In genomic region chr4:119412791-119413190, GRCm38 (mm10) we compare ENCODE assay signal across 10 mouse cellular contexts. TPM values are rescaled to one million over a fixed set of nuclear protein-coding genes. Genes with fewer than 3 reads are reported as not detected.
A peak's percentile ranks its signal among the peaks of the same experiment; 100 is the strongest.
DNase-seq lines count a peak whose midpoint lies in the region; ATAC-seq lines count a peak whose summit lies in the region.
"Had no signal": no experiment of that assay in that cellular context is flagged by ENCODE, and none has a peak within 500 bp of the region (broad histone marks: within the 10 kb centered on the region; RNA-seq: fewer than 3 reads in every experiment).

No protein-coding gene starts in this region.

- no peak overlapping the region for H3K4me2 ChIP-seq in hindbrain, embryonic 12.5 days (replicated peaks)
- H3K4me2 ChIP-seq in hindbrain, embryonic 11.5 days (replicated peaks; ENCODE audit: low read depth, low read length), result no peak overlapping the region
- H3K4me2 ChIP-seq in intestine, embryonic 15.5 days (replicated peaks), result no peak overlapping the region
- H3K4me2 ChIP-seq: heart, embryonic 13.5 days had no signal

- 77% methylated on average over 6 of the region's 6 CpGs for WGBS in hindbrain, embryonic 12.5 days
- 85% methylated on average over 6 of the region's 6 CpGs for WGBS in hindbrain, embryonic 11.5 days
- 62% methylated on average over 6 of the region's 6 CpGs for WGBS in intestine, embryonic 15.5 days

- no peaks in the 10 kb centered on the region for H3K9me3 ChIP-seq in hindbrain, embryonic 12.5 days (replicated peaks)
- no peaks in the 10 kb centered on the region for H3K9me3 ChIP-seq in hindbrain, embryonic 11.5 days (ENCODE audit: control insufficient read depth, low read length)
- H3K9me3 ChIP-seq in intestine, embryonic 15.5 days, result no peaks in the 10 kb centered on the region

- no peak overlapping the region for H3K4me3 ChIP-seq in hindbrain, embryonic 12.5 days
- H3K4me3 ChIP-seq in hindbrain, embryonic 11.5 days (ENCODE audit: low read depth, low read length), result no peak overlapping the region
- H3K4me3 ChIP-seq in intestine, embryonic 15.5 days (replicated peaks), result no peak overlapping the region
- H3K4me3 ChIP-seq: erythroblast, embryonic 14.5 days; heart, embryonic 13.5 days had no signal

- 0 out of 2 replicates have a peak overlapping the region, but pooled peaks have one; percentile 2 for H3K9ac ChIP-seq in hindbrain, embryonic 12.5 days
- H3K9ac ChIP-seq in hindbrain, embryonic 11.5 days (ENCODE audit: low read depth, low read length), result no peak overlapping the region
- no peak overlapping the region for H3K9ac ChIP-seq in intestine, embryonic 15.5 days
- H3K9ac ChIP-seq: heart, embryonic 13.5 days had no signal

- no peaks in the 10 kb centered on the region for H3K36me3 ChIP-seq in hindbrain, embryonic 12.5 days
- no peaks in the 10 kb centered on the region for H3K36me3 ChIP-seq in hindbrain, embryonic 11.5 days (ENCODE audit: control insufficient read depth, insufficient read depth, low read length)
- no peaks in the 10 kb centered on the region for H3K36me3 ChIP-seq in intestine, embryonic 15.5 days
- H3K36me3 ChIP-seq: heart, embryonic 13.5 days had no signal

- H3K27me3 ChIP-seq in hindbrain, embryonic 12.5 days, result no peaks in the 10 kb centered on the region
- H3K27me3 ChIP-seq in hindbrain, embryonic 11.5 days (ENCODE audit: control insufficient read depth, insufficient read depth, low read length), result no peaks in the 10 kb centered on the region; the same call in 1 of the 2 replicates
- H3K27me3 ChIP-seq in intestine, embryonic 15.5 days (replicated peaks), result no peaks in the 10 kb centered on the region

- no peak overlapping the region for H3K27ac ChIP-seq in hindbrain, embryonic 12.5 days
- no peak overlapping the region for H3K27ac ChIP-seq in hindbrain, embryonic 11.5 days (ENCODE audit: low read depth, low read length)
- H3K27ac ChIP-seq in intestine, embryonic 15.5 days, result no peak overlapping the region
- H3K27ac ChIP-seq: heart, embryonic 13.5 days had no signal

- peaks cover 13% of the 10 kb centered on the region; the same call in 1 of the 2 replicates for H3K4me1 ChIP-seq in hindbrain, embryonic 12.5 days
- no peaks in the 10 kb centered on the region for H3K4me1 ChIP-seq in hindbrain, embryonic 11.5 days (replicated peaks; ENCODE audit: control insufficient read depth, insufficient read depth, low read length)
- H3K4me1 ChIP-seq in intestine, embryonic 15.5 days (replicated peaks), result 0 out of 2 replicates have a peak, but pooled peaks cover 4% of the 10 kb centered on the region

- no peak for DNase-seq in hindbrain, embryonic 11.5 days (ENCODE audit: low spot score)
- peak; percentile 13 for DNase-seq in retina, postnatal 1 day
- no peak for DNase-seq in retina, embryonic 14.5 days (ENCODE audit: low spot score)
- peak; percentile 64 for DNase-seq in lung, postnatal 10 days
- peak; percentile 14 to 35 for DNase-seq in thymus, postnatal 36 days
- DNase-seq: cerebellum, adult 11 months had no signal

- ATAC-seq in hindbrain, embryonic 12.5 days (ENCODE audit: low FRiP score), result no peak
- no peak for ATAC-seq in hindbrain, embryonic 11.5 days (ENCODE audit: low FRiP score)
- no peak for ATAC-seq in intestine, embryonic 15.5 days

RNA-seq across cellular contexts. Expression of gene Ccdc30, which starts 2.5 kb away (rescaled TPM):
- polyA plus RNA-seq in hindbrain, embryonic 12.5 days (2016; fragmentation: Nextera tagmentation; extraction: Ambion mirVana), result 15.7 and 16.2 TPM in 2 replicates
- polyA plus RNA-seq in hindbrain, embryonic 11.5 days (2014; fragmentation: Nextera tagmentation; extraction: Ambion mirVana), result 12.6 and 13.9 TPM in 2 replicates
- polyA plus RNA-seq in intestine, embryonic 15.5 days (2015; fragmentation: Nextera tagmentation; extraction: Ambion mirVana), result 5.2 and 5.5 TPM in 2 replicates
- polyA plus RNA-seq: erythroblast, embryonic 14.5 days had no signal

RNA-seq across cellular contexts. Expression of gene Ppcs, which starts 9.4 kb away (rescaled TPM):
- polyA plus RNA-seq in hindbrain, embryonic 12.5 days (2016; fragmentation: Nextera tagmentation; extraction: Ambion mirVana), result 24.3 and 24.5 TPM in 2 replicates
- 21.0 and 25.5 TPM in 2 replicates for polyA plus RNA-seq in hindbrain, embryonic 11.5 days (2014; fragmentation: Nextera tagmentation; extraction: Ambion mirVana)
- 40.9 and 43.8 TPM in 2 replicates for polyA plus RNA-seq in intestine, embryonic 15.5 days (2015; fragmentation: Nextera tagmentation; extraction: Ambion mirVana)

RNA-seq across cellular contexts. Expression of gene Zmynd12, which starts 9.8 kb away (rescaled TPM):
- 0.23 and 0.55 TPM in 2 replicates for polyA plus RNA-seq in hindbrain, embryonic 12.5 days (2016; fragmentation: Nextera tagmentation; extraction: Ambion mirVana)
- polyA plus RNA-seq in hindbrain, embryonic 11.5 days (2014; fragmentation: Nextera tagmentation; extraction: Ambion mirVana), result 0.23 and 0.29 TPM in 2 replicates
- 0.56 and 0.57 TPM in 2 replicates for polyA plus RNA-seq in intestine, embryonic 15.5 days (2015; fragmentation: Nextera tagmentation; extraction: Ambion mirVana)
- polyA plus RNA-seq: erythroblast, embryonic 14.5 days had no signal

Comparison
In these comparisons a context has a peak if more than half of its experiments do, and no peak if none do; other contexts are left out.
1. DNase-seq: peak in retina, postnatal 1 day (single experiment), lung, postnatal 10 days (single experiment) and thymus, postnatal 36 days (2 of 2); none in hindbrain, embryonic 11.5 days (single experiment) and retina, embryonic 14.5 days (single experiment).